Mouse (Mus musculus): Measurements from ENCODE around the gene Ppm1b. TPM values are rescaled to one million over a fixed set of nuclear protein-coding genes. Genes with fewer than 3 reads are reported as not detected.

The Ppm1b gene
- polyA plus RNA-seq, 1 experiment from 2014 or later = 101 TPM

DNA sequence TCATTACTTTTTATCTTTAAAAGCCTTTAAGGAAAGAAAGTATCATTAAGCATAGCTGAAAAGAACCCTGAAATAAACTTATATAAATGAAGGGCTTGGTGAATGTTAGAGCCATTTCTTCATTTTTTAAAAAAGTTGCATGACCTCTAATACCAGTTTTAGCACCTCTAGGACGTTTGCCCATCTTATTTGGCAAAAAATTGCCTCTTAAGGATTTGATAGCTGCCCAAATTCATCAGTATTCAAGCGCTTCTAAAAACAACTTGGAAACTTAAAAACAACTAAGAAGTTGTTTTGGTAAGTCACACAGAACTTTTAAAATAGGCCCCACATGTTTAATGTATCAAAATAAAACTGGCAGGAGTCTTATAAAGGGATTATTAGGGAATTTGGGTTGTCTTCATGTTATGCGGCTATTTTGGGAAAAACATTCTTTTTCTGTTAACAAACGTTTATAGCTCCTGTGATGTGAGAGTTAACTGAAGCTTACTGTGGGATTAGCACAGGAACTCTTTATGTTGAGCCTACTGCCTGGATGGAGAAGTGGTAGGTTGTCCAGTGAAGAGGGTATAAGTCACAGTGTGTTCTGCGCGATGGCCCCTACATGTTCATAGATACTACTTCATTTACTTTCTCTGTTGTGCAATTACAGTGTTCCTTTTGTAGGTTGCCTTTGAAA lies 2.6 kb downstream of the Ppm1b start:
- H3K4me1 ChIP-seq (replicated peaks) = peaks cover 34% of the 10 kb centered on the region
- H3K4me2 ChIP-seq (replicated peaks) = peak overlapping the region; percentile 65
- 34% methylated on average over 6 of the region's 6 CpGs for WGBS
- no peaks in the 10 kb centered on the region for H3K9me3 ChIP-seq
- no peaks in the 10 kb centered on the region for H3K27me3 ChIP-seq
- H3K36me3 ChIP-seq = no peaks in the 10 kb centered on the region
- no peak overlapping the region for H3K27ac ChIP-seq
- peak overlapping the region; percentile 99 for H3K4me3 ChIP-seq (replicated peaks)
- no peak for ATAC-seq
- H3K9ac ChIP-seq (replicated peaks) = peak overlapping the region; percentile 98

DNA sequence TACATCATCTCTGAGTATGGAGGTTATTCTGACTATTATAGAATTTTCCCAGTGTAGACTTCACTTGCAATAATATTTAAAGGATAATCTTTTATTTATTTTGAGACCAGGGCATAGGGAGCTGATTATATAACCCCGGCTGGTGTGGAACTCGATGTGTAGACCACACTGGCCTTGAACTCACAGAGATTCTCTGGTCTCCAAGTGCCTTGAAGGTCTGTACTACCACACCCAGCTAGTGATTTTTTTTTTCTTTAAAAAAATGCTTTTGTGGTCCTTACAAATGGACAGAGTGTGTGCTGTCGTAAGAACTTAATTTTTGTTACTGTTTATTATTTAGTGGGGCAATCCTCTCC lies 3.1 kb downstream of the Ppm1b start:
- Histone ChIP-seq H3K9ac (replicated peaks) (peak overlapping the region; percentile 98), H3K27me3 (no peaks in the 10 kb centered on the region)

DNA sequence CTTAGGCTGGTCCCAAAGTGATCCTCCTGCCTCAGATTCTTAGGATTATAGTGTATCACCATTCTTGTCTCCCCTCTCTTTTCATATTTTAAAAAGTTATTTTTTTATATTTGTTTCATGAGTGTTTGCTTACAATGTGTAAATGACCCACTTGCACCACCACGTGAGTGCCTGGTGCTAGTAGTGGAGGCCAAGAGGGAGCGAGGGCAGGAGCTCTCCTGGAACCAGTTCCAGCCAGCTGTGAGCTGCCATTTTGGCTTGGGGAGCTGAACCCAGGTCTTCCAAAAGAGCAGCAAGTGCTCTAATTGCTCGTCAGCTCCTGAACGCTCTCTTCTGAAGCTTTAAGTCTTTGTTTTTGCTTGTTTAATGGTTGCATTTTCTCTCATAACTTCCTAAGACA lies 3.6 kb downstream of the Ppm1b start:
- Histone ChIP-seq H3K4me2 (replicated peaks) (peak overlapping the region; percentile 65), H3K9me3 (no peaks in the 10 kb centered on the region), H3K4me3 (replicated peaks) (peak overlapping the region; percentile 99), H3K27me3 (no peaks in the 10 kb centered on the region), H3K36me3 (0 out of 2 replicates have a peak, but pooled peaks cover 4% of the 10 kb centered on the region), H3K27ac (no peak overlapping the region), H3K9ac (replicated peaks) (0 out of 2 replicates have a peak overlapping the region, but pooled peaks have one; percentile 0), H3K4me1 (replicated peaks) (peaks cover 34% of the 10 kb centered on the region)
- no peak for ATAC-seq
- WGBS = 71% methylated on average over 4 of the region's 4 CpGs

More for the DNA sequence above, 3.1 kb downstream of the Ppm1b start:
- no peak overlapping the region for H3K27ac ChIP-seq
- no peak for ATAC-seq
- H3K4me2 ChIP-seq (replicated peaks) = peak overlapping the region; percentile 65
- H3K4me1 ChIP-seq (replicated peaks) = peaks cover 34% of the 10 kb centered on the region
- no peaks in the 10 kb centered on the region for H3K36me3 ChIP-seq
- 64% methylated on average over 3 of the region's 3 CpGs for WGBS
- H3K4me3 ChIP-seq (replicated peaks) = peak overlapping the region; percentile 99
- H3K9me3 ChIP-seq = no peaks in the 10 kb centered on the region

DNA sequence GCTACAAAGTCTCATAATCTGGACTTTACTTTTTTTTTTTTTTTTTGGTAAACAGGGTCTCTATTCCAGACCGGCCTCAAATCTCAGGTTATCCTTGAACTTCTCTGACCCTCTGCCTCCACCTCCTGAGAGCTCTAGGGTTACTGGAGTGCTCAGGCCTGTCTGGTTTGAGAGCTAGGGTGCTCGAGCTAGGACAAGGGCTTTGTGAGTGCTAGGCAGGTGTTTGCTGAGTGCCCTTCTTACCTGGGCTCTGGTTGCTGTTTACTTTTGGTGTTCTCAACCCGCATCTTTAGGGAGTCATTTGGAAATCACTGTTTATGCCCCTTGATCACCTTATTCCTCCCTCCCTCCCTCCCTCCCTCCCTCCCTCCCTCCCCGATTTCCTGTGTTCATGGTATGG lies 5.5 kb downstream of the Ppm1b start:
- no peak overlapping the region for H3K9ac ChIP-seq (replicated peaks)
- no peaks in the 10 kb centered on the region for H3K9me3 ChIP-seq
- H3K4me1 ChIP-seq (replicated peaks) = peaks cover 26% of the 10 kb centered on the region
- H3K27me3 ChIP-seq = no peaks in the 10 kb centered on the region
- no peak overlapping the region for H3K4me3 ChIP-seq (replicated peaks)
- H3K27ac ChIP-seq = no peak overlapping the region
- H3K36me3 ChIP-seq = peaks cover 10% of the 10 kb centered on the region; the same call in 1 of the 2 replicates
- no peak overlapping the region for H3K4me2 ChIP-seq (replicated peaks)
- WGBS = 87% methylated on average over 4 of the region's 4 CpGs
- no peak for ATAC-seq

DNA sequence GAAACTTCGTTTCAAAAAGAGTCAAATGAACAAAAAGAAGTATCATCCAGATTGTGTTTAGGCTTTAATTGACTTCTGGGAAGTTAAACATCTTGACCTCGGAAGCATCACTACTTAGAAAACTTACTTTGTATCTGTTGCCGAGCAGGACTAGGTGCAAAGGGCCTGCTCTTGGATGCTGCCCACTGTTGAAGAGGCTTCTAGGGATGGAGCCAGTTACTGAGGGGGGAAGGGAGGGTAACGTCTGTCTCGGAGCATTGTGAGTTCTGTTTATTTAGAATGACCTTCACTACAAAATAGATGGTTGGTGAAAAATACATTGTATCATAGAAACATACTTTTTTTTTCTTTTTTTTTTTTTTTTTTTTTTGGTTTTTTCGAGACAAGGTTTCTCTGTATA lies 7.1 kb downstream of the Ppm1b start:
- H3K36me3 ChIP-seq = peaks cover 10% of the 10 kb centered on the region; the same call in 1 of the 2 replicates
- no peak overlapping the region for H3K9ac ChIP-seq (replicated peaks)
- ATAC-seq = no peak
- H3K4me1 ChIP-seq (replicated peaks) = peaks cover 29% of the 10 kb centered on the region
- no peak overlapping the region for H3K27ac ChIP-seq
- no peak overlapping the region for H3K4me3 ChIP-seq (replicated peaks)
- WGBS = 86% methylated on average over 6 of the region's 6 CpGs
- no peaks in the 10 kb centered on the region for H3K9me3 ChIP-seq
- no peak overlapping the region for H3K4me2 ChIP-seq (replicated peaks)
- no peaks in the 10 kb centered on the region for H3K27me3 ChIP-seq

DNA sequence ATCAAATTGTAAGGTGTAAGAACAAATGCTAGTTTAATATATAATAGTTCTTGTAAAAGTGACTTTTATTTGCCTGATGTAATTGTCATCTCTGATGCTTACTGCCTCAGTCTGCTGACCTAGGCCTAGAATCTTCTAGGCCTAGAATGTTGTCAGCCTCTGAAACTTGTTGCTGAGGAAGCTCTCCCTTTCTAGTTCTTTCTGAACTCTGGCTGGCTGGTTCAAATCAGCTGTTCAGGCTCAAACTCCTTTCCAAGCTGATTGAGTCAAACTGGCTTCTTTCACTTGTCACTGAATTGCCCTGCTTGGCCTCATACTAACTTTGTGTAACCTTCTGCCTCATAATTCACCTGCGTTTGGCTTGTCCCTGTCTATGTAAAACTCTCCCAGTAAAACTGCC lies 9.7 kb downstream of the Ppm1b start:
- 93% methylated on average over 1 of the region's 1 CpGs for WGBS
- H3K36me3 ChIP-seq = peaks cover 10% of the 10 kb centered on the region; the same call in 1 of the 2 replicates
- no peak for ATAC-seq
- H3K4me2 ChIP-seq (replicated peaks) = no peak overlapping the region
- no peak overlapping the region for H3K27ac ChIP-seq
- H3K9ac ChIP-seq (replicated peaks) = no peak overlapping the region
- H3K4me1 ChIP-seq (replicated peaks) = peaks cover 10% of the 10 kb centered on the region
- H3K9me3 ChIP-seq = no peaks in the 10 kb centered on the region
- H3K27me3 ChIP-seq = no peaks in the 10 kb centered on the region
- no peak overlapping the region for H3K4me3 ChIP-seq (replicated peaks)

DNA sequence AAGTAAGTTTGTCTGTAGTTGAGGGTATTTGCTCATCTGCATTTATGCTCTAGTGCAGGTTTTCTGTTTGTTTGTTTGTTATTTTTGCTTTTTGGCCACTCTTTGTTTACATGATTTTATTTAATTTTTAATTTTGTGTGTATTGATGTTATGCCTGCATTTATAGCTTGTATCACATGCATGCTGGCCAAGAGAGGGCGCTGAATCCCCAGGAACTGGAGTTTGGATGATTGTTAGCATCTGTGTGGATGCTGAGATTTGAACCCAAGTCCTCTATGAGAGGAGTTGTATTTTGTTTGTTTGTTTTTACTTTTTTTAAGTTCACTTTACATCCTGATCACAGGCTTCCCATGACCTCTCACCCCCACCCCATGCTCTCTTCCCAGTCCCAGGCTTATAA lies 10.5 kb downstream of the Ppm1b start:
- Histone ChIP-seq H3K9me3 (no peaks in the 10 kb centered on the region), H3K27me3 (no peaks in the 10 kb centered on the region), H3K4me1 (replicated peaks) (peaks cover 6% of the 10 kb centered on the region; the same call in 1 of the 2 replicates), H3K4me3 (replicated peaks) (no peak overlapping the region), H3K4me2 (replicated peaks) (no peak overlapping the region), H3K36me3 (peaks cover 10% of the 10 kb centered on the region; the same call in 1 of the 2 replicates), H3K27ac (no peak overlapping the region), H3K9ac (replicated peaks) (no peak overlapping the region)
- 60% methylated on average over 1 of the region's 1 CpGs for WGBS
- ATAC-seq = no peak

- Histone ChIP-seq H3K9me3 (no peaks in the 10 kb centered on the region), H3K9ac (replicated peaks) (no peak overlapping the region), H3K27me3 (no peaks in the 10 kb centered on the region), H3K4me1 (replicated peaks) (peaks cover 6% of the 10 kb centered on the region; the same call in 1 of the 2 replicates), H3K4me2 (replicated peaks) (no peak overlapping the region), H3K36me3 (peaks cover 8% of the 10 kb centered on the region; the same call in 1 of the 2 replicates), H3K27ac (no peak overlapping the region), H3K4me3 (replicated peaks) (no peak overlapping the region)
- 55% methylated on average over 8 of the region's 8 CpGs for WGBS
- ATAC-seq = no peak
These were observed 13.4 kb downstream of the Ppm1b start for GRCm38 (mm10) chr17:84969916-84970315.

GRCm38 (mm10) chr17:84981721-84982120 lies 25.2 kb downstream of the Ppm1b start:
- Histone ChIP-seq H3K27me3 (no peaks in the 10 kb centered on the region), H3K27ac (no peak overlapping the region), H3K4me2 (replicated peaks) (no peak overlapping the region), H3K4me1 (replicated peaks) (no peaks in the 10 kb centered on the region), H3K36me3 (peaks cover 14% of the 10 kb centered on the region), H3K9ac (replicated peaks) (no peak overlapping the region), H3K4me3 (replicated peaks) (no peak overlapping the region), H3K9me3 (peaks cover 2% of the 10 kb centered on the region; the same call in 1 of the 2 replicates)
- ATAC-seq = no peak
- 82% methylated on average over 1 of the region's 1 CpGs for WGBS

GRCm38 (mm10) chr17:84982735-84983134 lies 26.2 kb downstream of the Ppm1b start:
- H3K4me1 ChIP-seq (replicated peaks) = peaks cover 8% of the 10 kb centered on the region; the same call in 1 of the 2 replicates
- H3K9ac ChIP-seq (replicated peaks) = no peak overlapping the region
- no peak overlapping the region for H3K4me3 ChIP-seq (replicated peaks)
- no peak overlapping the region for H3K27ac ChIP-seq
- no peak for ATAC-seq
- 0 out of 2 replicates have a peak, but pooled peaks cover 2% of the 10 kb centered on the region for H3K9me3 ChIP-seq
- H3K36me3 ChIP-seq = 0 out of 2 replicates have a peak, but pooled peaks cover 8% of the 10 kb centered on the region
- 86% methylated on average over 2 of the region's 2 CpGs for WGBS
- no peak overlapping the region for H3K4me2 ChIP-seq (replicated peaks)
- H3K27me3 ChIP-seq = no peaks in the 10 kb centered on the region

- no peak overlapping the region for H3K4me2 ChIP-seq (replicated peaks)
- no peak overlapping the region for H3K4me3 ChIP-seq (replicated peaks)
- ATAC-seq = no peak
- H3K9me3 ChIP-seq = no peaks in the 10 kb centered on the region
- H3K36me3 ChIP-seq = no peaks in the 10 kb centered on the region
- H3K4me1 ChIP-seq (replicated peaks) = peaks cover 10% of the 10 kb centered on the region; the same call in 1 of the 2 replicates
- no peaks in the 10 kb centered on the region for H3K27me3 ChIP-seq
- 83% methylated on average over 5 of the region's 5 CpGs for WGBS
- H3K9ac ChIP-seq (replicated peaks) = no peak overlapping the region
- no peak overlapping the region for H3K27ac ChIP-seq
These were observed 29.8 kb downstream of the Ppm1b start for GRCm38 (mm10) chr17:84986368-84986767.

DNA sequence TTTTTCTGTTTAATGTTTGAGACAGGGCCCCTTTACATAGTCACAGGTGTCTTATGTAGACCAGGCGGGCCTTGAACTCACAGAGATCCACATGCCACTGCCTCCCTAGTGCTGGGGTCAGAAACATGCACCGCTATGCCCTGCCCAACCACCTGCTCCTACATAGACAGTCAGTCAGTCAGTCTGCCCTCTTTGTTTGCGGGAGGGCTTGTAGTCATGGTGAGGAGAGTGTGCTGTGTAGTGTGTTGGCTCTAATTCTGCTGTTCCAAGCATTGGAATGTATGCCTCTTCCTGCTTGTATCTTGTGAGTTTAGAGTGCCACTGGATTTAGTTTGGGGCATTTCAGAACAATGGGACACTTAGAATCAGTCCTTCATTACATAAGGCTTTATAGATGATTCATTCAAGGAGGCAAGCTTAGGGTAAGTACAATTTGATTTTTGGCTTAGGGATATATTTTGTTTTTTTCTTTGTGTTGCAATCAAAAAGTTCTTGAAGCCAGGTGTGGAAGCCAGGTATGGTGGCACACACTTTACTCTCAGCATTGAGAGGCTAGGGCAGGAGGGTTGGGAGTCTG lies 31.4 kb downstream of the Ppm1b start:
- 85% methylated on average over 3 of the region's 3 CpGs for WGBS

More for the DNA sequence above, 31.4 kb downstream of the Ppm1b start:
- H3K27ac ChIP-seq = no peak overlapping the region
- H3K4me1 ChIP-seq (replicated peaks) = peaks cover 10% of the 10 kb centered on the region; the same call in 1 of the 2 replicates
- H3K4me2 ChIP-seq (replicated peaks) = no peak overlapping the region
- no peak for ATAC-seq
- no peaks in the 10 kb centered on the region for H3K27me3 ChIP-seq
- no peak overlapping the region for H3K9ac ChIP-seq (replicated peaks)
- H3K9me3 ChIP-seq = no peaks in the 10 kb centered on the region
- no peaks in the 10 kb centered on the region for H3K36me3 ChIP-seq
- no peak overlapping the region for H3K4me3 ChIP-seq (replicated peaks)

Measured in midbrain, embryonic 13.5 days (tissue).